Mouse (Mus musculus) thymus, adult 18-20 months (tissue): ENCODE measurements around the gene Dhrs13.
"Not testable (repeated sequence)": the region's sequence is repeated elsewhere in the genome, so short reads cannot be mapped to it uniquely, and the experiment has no call there.

Experiments used
- DNase-seq, 2 experiments: peaks; one replicate each; pipeline ENCODE4 v3.0.0; 2022; ENCODE audit warnings: mixed read lengths in 2 of 2

Dhrs13 gene

GRCm38 (mm10) chr11:78031947-78032808 lies at the start of gene Dhrs13:
Gene Dhrs13 (plus strand): TSS chr11:78032280.
- peak; percentile 84 to 87 for DNase-seq

- peak; percentile 100 for DNase-seq
Measured at GRCm38 (mm10) chr11:77982441-77982905, 49.6 kb upstream of the Dhrs13 start, which contains the start of gene Phf12. Gene Phf12 (plus strand): TSS chr11:77982754.

- peak; percentile 64 to 73 for DNase-seq
Measured at GRCm38 (mm10) chr11:77983191-77983936, 48.7 kb upstream of the Dhrs13 start.

DNA sequence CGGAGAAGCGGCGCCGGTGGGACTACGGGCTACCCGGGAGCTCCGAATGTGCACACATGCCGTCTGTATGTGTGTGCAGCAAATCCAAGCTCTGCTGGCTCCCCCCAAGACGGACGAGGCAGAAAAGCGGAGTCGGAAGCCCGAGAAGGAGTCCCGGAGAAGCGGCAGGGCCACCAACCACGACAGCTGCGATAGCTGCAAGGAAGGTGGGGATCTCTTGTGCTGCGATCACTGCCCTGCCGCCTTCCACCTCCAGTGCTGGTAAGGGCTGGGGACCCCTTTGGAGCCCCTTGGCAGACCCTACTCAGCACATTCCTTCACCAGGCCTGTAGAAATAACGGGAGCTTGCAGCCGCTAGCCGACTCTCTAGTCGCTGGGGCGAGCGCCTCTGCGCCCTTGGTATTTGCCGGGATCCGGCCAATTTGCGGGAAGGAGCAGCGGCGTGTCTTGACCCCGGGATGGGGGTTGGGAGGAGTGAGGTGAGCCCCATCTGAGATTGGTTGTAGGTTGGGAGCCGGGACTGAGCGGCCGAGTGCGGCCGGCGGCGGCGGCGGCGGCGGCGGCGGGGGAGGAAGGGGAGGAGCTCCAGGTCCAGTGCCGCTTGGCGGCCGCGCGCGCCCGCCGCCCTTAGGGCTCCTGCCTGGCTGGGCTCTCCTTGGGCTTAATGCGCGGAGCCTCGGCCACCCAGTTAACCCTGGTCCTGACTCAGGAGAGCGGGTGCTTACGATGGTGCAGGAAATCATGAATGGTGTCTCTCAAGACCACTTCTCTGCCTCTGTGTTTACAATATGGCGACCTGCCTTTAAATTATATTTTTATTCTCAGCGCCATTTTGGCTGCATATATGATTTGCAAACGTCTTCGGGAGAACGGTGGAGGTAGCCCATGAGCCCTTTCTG lies 47.9 kb upstream of the Dhrs13 start:
- DNase-seq, result peak; percentile 53 to 63

DNA sequence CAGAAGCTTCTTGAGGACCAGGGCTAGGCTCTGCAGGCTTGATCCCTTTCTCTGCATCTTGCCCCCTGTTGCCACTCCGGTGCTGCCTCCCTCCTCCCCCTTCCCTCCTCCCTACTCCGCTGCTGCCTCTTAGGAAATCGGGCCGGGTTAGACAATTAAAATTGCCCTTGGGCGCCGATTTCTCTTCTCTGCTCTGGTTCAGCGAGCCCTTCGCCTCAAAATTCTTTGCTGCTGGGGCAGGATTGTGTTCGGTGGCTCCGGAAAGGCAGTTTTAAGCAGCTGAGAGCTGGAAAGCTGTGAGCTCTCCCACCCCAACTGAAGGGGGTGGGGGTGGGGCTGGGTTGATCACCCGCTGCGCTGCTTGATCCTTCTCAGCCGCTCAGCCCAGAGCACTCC lies 47.2 kb upstream of the Dhrs13 start:
- peak; percentile 21 to 50 for DNase-seq

DNA sequence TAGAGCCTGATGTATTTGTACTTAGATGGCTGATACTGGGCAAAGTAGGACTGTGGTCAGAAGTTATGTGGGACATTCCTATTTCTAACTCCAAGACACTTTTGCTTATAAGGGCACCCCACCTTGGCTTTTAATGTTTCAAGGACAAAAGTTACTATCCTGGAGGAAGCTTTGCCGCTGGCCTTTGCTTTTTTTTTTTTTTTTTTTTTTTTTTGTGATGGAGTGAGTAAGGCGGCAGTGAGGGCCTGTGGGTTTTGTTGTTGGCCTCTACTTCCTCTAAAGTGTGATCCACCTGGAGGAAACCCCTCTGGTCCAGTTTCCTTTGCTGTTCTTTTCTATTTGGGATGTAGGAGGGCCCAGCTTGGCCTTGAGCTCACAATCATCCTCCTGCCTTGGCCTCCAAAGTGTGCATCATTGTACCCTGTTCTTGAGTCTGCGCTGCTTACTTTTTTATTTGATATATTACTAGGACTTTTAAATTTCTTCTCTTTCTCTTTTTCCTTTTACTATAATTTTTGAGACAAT lies 46.5 kb upstream of the Dhrs13 start:
- no peak for DNase-seq

GRCm38 (mm10) chr11:77989071-77989690 lies 42.9 kb upstream of the Dhrs13 start:
- DNase-seq, result no peak

DNA sequence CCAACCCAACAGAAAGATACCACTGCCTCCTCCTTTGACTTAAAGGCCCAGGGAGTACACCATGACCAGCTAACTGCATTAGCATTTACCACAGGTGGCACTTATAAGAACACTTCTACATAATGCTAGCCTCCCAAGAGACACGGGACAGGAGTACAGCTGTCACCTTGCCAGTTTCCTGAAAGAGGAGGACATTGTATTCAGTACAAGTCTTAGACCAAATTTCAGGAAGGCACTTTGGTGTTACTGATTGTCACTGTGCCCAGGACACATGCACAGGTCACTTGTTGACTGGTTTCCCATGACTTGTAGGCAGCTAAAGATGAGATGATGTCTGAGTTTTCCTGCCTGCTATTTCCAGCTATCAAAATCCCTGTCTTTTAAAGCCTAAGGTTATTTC lies 36.5 kb upstream of the Dhrs13 start:
- DNase-seq, result no peak

- no peak for DNase-seq
Measured at GRCm38 (mm10) chr11:78006446-78006845, 25.6 kb upstream of the Dhrs13 start.

GRCm38 (mm10) chr11:78019676-78020075 lies 12.4 kb upstream of the Dhrs13 start:
- DNase-seq, result peak in 1 of 2 experiments; percentile 39

DNA sequence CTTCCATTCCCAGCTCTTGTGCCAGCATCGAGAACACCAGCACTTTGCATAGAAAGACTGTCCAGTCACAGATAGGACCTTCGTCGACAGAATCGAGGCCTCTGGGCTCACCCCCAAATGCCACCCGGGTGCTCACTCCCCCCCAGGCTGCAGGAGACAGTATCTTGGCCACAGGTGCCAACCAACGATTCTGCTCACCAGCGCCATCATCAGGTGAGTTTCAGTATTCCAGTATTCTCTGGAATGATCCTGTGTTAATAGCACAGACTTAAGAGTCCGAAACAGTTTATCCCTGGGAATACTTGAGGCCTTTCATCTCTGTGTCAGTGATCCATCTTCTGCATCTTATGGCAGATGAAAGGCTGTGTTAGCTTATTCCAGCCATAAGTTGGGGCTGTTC lies 8.5 kb upstream of the Dhrs13 start:
- no peak for DNase-seq

GRCm38 (mm10) chr11:78029240-78029639 lies 2.8 kb upstream of the Dhrs13 start:
- DNase-seq, result no peak

GRCm38 (mm10) chr11:78030600-78030999 lies 1.5 kb upstream of the Dhrs13 start:
- DNase-seq, result no peak

DNA sequence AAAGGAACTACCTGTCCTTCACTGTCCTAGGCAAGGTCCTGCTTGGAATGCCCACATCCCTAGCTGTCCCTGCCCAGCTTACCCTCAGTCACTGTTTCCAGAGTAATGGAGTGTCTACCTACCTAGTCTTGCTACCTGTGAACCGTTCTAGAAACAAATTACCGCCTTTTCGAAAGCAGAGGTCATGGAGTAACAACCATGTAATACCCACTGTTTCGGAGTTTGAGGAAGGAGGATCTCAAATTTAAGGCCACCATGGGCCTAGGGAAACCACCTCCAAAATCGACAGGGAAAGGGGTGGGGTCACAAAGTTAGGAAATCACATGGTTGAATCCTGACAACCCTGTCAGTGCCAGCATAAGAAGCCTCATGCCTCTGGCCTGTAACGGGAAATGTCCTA lies 691 bp upstream of the Dhrs13 start:
- no peak for DNase-seq

GRCm38 (mm10) chr11:78032809-78033195 lies 722 bp downstream of the Dhrs13 start:
- DNase-seq, result no peak

DNA sequence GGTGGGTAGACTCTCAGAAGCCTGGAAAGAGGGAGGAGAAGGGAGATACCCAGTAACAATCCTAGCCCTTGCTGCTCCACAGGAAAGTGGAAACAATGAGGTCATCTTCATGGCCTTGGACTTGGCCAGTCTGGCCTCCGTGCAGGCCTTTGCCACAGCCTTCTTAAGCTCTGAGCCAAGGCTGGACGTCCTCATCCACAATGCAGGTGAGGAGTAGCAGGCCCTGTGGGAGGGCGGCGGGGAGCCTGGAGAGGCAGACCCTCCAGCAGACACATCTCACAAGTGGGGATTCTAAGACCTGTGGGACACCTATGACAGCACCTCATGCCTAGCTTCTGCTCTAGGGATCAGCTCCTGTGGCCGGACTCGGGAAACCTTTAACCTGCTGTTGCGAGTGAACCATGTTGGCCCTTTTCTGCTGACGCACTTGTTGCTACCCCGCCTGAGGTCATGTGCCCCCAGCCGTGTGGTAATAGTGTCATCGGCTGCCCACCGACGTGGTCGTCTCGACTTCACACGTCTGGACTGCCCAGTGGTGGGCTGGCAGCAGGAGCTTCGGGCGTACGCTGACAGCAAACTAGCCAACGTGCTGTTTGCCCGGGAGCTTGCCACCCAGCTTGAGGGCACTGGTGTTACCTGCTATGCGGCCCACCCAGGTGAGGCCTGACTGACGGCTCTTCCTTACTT lies 2.0 kb downstream of the Dhrs13 start:
- DNase-seq, result no peak

DNA sequence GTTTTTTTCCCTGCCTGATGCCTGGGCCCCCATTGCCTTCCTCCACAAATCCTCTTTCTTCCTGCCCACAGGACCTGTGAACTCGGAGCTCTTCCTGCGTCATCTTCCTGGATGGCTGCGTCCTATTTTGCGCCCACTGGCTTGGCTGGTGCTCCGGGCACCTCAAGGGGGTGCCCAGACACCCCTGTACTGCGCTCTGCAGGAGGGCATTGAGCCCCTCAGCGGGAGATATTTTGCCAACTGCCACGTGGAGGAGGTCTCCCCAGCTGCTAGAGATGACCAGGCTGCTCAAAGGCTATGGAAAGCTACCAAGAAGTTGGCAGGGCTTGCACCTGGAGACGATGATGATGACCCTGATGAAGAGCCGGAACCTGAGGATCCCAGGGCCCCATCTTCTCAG lies 4.7 kb downstream of the Dhrs13 start:
- DNase-seq, result no peak

DNA sequence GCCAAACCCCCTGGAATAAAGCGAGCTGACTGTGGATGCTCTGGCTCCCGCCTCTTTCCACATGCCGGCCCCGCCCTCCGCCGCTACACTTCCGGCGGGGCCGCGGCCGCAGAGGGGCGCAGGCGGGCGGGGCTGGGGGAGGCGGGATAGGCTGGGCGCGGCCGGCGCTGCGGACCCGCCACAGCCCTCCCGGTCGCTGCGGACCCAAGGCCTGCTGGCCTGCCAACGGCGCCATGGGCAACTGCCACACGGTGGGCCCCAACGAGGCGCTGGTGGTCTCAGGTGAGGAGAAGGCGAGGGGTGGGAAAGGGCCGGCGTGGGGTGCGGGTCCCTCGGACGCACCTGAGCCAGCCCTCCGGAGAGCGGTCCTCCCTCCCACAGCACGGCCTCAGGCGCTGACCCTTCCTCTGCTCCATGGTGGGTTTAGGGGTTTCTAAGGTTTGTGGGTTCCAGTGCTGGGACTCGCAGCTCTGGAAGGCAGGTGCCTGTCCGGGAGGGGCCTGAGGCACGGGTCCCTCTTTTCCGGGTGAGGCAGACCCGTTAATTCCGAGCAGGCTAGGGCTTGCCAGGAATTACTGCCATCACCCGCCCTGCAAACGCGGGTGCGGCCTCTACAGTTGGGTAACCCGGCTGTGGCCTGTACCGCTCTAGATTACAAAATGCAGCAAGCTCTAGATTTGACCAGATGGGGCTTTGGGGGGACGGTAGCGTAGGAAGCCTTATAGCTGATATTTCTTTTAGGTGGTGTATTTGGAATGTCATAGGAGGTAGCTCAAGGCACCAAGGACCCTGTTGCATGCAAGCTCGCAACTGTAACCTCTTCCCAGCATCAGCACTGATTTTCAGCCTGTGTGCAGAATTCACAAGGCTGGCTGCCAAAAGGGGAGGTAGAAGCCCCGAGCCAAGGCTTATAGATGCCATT lies 6.0 kb downstream of the Dhrs13 start, which contains the start of gene Flot2:
Gene Flot2 (plus strand): TSS at position 101 of the 922 bp plus-strand sequence.
- peak; percentile 49 to 54 for DNase-seq

- DNase-seq, result no peak
Measured at GRCm38 (mm10) chr11:78040878-78041277, 8.8 kb downstream of the Dhrs13 start.

DNA sequence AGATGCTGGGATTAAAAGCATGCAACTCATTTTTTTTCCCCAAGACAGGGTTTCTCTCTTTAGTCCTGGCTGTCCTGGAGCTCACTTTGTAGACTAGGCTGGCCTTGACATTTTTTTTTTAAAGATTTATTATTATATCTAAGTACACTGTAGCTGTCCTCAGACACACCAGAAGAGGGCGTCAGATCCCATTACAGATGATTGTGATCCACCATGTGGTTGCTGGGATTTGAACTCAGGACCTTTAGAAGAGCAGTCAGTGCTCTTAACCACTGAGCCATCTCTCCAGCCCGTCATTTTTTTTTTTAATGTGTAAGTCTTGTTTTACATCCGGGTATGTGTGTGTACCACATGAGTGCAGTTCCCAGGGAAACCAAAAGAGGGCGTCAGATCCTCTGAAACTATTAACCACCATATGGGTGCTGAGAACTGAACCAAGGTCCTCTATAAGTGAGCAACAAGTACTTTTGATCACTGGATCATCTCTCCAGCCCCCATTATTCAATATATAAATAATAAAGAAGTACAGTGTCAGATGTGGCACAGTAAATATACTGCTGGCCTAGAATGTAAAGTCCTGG lies 10.3 kb downstream of the Dhrs13 start:
- DNase-seq, result not testable (repeated sequence)
